Mouse (Mus musculus): ENCODE data around the gene Sars.
A peak's percentile ranks its signal among the peaks of the same experiment; 100 is the strongest.

Sars gene

GRCm38 (mm10) chr3:108392793-108393192 is 52.2 kb downstream of the Sars start:
- no peak for DNase-seq (ENCODE audit: low read depth, low spot score)

GRCm38 (mm10) chr3:108392299-108392698 is 52.7 kb downstream of the Sars start:
- no peak for DNase-seq (ENCODE audit: low read depth, low spot score)

DNA sequence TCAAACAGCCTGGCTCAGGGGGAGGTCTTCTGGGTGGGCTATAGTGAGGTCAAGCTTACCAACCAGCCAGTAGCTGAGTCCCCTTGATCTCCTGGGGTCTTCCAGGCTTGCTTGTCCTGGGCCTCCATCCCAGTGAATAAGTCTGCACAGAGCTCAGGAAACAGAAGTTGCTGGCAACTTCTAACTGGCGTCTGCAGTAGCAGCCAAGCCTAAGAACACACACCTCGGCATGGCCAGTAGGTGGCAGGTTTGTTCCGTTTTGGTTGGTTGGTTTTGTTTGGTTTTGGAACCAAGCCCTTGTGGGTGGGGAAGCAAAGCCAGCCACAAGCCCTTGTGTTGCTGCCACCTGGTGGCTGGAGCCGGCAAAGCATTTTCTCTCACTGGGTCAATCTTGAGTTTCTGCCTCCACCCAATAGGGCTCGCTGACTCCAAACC is 55.9 kb downstream of the Sars start:
- peak; percentile 97 for DNase-seq (ENCODE audit: low read depth, low spot score)

DNA sequence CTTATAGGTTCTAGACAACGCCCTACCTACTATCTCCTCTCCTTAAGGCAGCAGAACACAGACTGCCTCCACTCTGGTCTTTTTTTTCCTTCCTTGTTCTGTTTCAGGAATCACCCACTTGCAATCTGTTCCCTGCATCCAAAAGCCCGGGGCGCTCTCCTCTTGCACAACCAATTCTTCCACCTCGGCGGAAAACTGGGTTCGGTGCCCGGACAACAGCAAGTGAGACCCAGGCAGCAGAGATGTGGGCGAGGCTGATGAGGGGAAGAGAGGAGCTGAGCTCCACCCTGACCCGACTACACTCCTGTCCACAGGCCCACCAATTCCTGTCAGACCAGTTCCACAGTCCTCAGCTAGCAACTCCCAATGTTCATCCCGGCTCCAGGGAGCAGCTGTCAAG is 58.8 kb downstream of the Sars start:
- DNase-seq (ENCODE audit: low read depth, low spot score): peak; percentile 87

DNA sequence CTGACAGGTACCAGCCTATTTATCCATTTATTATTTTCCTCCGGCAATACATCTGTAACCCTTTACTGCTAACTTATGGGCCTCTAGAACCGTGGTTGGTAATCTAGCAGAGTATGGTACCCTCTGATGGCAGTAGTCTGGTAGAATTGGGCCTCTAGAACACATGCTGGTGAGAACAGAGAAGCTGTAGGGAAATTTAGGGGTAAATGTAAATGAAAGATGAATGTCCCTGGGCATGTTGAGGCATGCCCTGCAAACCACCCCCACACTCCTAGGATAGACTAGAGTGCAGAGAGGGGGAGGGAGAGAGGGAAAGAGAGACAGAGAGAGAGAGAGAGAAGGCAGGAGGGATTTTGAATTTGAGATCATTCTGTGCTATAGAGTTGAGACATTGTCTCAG is 60.6 kb downstream of the Sars start:
- no peak for DNase-seq (ENCODE audit: low read depth, low spot score)

DNA sequence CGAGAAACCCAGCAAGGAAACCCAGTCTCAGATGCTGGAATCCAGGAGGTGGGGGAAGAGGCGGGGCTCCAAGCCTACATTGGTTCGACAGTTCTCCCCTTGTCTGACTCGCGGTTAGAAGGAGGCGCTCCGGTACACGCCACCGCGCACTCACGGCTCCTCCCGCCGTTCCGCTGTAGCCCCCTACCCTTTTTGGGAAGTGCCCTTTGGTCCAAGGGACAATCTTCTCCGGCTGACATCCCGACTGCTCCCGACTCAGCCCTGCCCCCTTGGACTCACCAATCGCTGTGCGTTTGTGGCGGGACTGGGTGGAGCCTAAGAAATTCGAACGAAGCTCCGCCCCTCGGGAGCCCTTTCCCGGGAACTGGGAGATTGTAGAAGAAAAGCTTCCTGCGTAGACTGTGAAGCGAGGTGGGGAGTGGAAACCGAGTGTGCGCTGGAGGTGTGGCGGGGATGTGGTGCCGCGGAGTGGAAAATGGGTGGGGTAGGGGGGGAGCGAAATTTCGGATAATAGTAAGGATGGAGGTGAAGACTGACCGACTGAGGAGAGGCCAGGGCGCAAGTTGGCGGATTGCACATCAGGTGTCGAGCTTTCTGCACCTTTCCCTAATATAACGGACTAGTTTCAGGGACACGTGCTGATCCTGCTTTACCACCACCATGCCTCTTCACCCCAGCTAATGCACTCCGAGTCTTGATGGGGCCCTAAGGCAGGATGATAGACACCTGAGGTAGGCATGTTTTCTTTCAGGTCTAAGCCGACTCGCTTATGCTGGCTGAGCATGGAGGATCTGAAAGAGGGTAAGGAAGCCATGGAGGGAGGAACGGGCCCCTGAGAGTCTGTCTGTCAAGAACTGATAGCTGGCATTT is 61.3 kb downstream of the Sars start, which contains the start of gene Psrc1:
Gene Psrc1, plus strand, starts transcription at position 355 of the 870 bp plus-strand sequence.
- DNase-seq (ENCODE audit: low read depth, low spot score): peak; percentile 69

DNA sequence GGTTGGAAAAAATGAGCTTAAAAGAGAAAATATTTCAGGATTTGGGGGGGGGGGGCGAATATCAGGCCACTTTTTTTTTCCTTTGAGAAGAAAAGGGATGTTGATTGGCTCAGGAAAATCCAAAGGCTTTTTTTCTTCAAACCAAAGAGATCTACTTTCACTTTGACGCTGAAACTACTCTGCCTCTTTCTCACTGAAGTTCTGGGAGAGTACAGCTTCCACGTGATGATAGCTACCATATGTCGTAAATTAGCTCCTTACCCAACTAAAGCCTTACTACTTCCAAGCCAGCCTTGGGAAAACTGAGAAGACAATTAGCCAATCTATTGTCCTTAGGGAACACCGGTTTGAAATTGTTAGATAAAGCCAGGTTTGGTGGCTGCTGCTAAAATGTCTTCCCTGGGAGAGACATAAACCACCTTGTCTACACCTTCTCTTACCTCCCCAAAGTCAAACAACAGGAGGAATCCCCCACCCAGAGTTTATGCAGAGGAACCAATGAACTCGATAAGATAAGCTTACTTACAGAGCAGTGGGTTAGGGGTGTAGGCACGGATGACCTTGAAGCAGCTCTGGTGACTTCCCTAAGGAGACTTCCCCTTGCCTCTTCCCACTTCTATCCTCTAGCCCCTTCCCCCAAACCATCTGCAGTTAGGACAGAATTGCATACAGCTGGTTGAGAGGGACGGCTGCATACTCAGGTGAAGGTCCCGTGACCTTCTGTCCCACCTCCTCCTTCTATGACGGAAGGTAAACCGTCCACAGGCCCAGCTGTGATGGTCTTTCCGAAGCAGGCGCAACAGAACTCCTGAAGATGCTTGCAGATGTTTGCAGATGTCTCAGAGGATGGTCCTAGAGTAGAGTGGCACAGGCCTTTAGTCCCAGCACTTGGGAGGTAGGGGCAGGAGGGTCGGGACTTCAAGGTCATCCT is 62.8 kb downstream of the Sars start:
- peak; percentile 64 for DNase-seq (ENCODE audit: low read depth, low spot score)

GRCm38 (mm10) chr3:108380695-108381094 is 64.3 kb downstream of the Sars start:
- DNase-seq (ENCODE audit: low read depth, low spot score): no peak

GRCm38 (mm10) chr3:108378875-108379663 is 65.9 kb downstream of the Sars start:
- DNase-seq (ENCODE audit: low read depth, low spot score): no peak
